Mouse (Mus musculus) natural killer cell, adult 2 months (primary cell): ENCODE measurements around the gene Zfp36l1.

ENCODE experiments used
- DNase-seq, 2 experiments: peaks; one replicate each; pipeline ENCODE4 v3.0.0; 2022; ENCODE audit warnings: low spot score in 2 of 2

The Zfp36l1 gene

GRCm38 (mm10) chr12:80070534-80071287 is 42.1 kb downstream of the Zfp36l1 start:
- DNase-seq: peak in 1 of 2 experiments; percentile 39

- DNase-seq: peak; percentile 39 to 76
Observed at GRCm38 (mm10) chr12:80069040-80069439, 43.8 kb downstream of the Zfp36l1 start.

- no peak for DNase-seq
Observed at GRCm38 (mm10) chr12:80068016-80068415, 44.8 kb downstream of the Zfp36l1 start.

GRCm38 (mm10) chr12:80065049-80065448 is 47.8 kb downstream of the Zfp36l1 start:
- peak in 1 of 2 experiments; percentile 33 for DNase-seq

GRCm38 (mm10) chr12:80064306-80064705 is 48.5 kb downstream of the Zfp36l1 start:
- no peak for DNase-seq

GRCm38 (mm10) chr12:80063402-80064150 is 49.2 kb downstream of the Zfp36l1 start:
- DNase-seq: no peak

GRCm38 (mm10) chr12:80062410-80063401 is 50.1 kb downstream of the Zfp36l1 start:
- no peak for DNase-seq

GRCm38 (mm10) chr12:80061810-80062209 is 51.0 kb downstream of the Zfp36l1 start:
- DNase-seq: no peak

GRCm38 (mm10) chr12:80060809-80061208 is 52.0 kb downstream of the Zfp36l1 start:
- DNase-seq: peak; percentile 18 to 68

- peak in 1 of 2 experiments; percentile 61 for DNase-seq
Observed at GRCm38 (mm10) chr12:80060338-80060737, 52.5 kb downstream of the Zfp36l1 start.

- no peak for DNase-seq
Observed at GRCm38 (mm10) chr12:80059773-80060328, 53.0 kb downstream of the Zfp36l1 start.
